Comparison of ENCODE assay signal across 12 mouse cellular contexts in the genomic region with DNA sequence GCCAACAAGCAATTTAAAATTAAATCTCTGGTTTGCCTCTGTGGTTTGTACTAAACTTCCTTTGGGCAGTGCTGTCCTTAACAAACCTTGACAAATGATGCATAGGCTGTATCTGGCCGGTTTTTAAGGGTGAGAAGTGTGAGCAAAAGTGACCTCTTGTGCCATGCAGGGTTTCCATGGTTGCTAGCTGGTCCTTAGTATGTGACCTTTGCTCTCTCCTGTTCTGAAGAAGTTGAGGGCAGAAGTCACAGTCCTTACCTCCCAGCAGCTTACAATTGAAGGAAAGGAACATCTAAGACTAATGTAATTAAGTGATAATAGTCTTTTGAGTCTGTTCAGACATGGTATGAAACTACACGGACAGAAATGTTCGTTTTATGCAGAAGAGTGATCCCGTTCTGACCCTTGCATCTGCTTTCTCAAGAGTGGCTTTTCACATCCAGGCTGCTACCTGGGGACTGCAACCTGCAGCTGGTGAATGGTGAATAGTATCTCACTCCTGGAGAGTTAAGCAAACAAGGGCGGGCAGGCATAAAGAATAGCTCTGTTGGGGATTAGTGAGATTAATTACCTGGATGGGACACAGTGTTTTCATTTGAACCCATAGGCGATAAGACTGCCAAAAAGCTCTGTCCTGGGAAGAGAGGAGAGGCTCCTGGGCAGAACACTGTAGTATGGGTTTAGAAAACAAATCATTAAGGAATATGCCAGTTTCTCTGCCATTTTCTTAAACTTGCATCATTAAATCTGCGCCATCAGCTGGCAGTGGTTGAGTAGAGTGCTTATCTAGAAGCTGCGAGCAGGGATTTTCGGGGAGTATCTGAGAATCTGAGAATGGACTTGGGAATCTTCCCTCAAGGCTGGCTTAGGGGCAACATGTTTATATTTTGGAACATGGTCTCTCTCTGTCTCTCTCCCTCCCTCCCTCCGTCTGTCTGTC. TPM values are rescaled to one million over a fixed set of nuclear protein-coding genes. Genes with fewer than 3 reads are reported as not detected.
DNase-seq lines count a peak whose midpoint lies in the region; ATAC-seq lines count a peak whose summit lies in the region.
"Had no signal": no experiment of that assay in that cellular context is flagged by ENCODE, and none has a peak within 500 bp of the region (broad histone marks: within the 10 kb centered on the region; RNA-seq: fewer than 3 reads in every experiment).

No protein-coding gene starts in this region.

- H3K27me3 ChIP-seq in heart, embryonic 12.5 days (replicated peaks) = no peaks in the 10 kb centered on the region
- no peaks in the 10 kb centered on the region for H3K27me3 ChIP-seq in midbrain, embryonic 13.5 days
- H3K27me3 ChIP-seq in midbrain, embryonic 11.5 days (ENCODE audit: control insufficient read depth, insufficient read depth, low read length) = no peaks in the 10 kb centered on the region
- no peaks in the 10 kb centered on the region for H3K27me3 ChIP-seq in hindbrain, embryonic 16.5 days (replicated peaks; ENCODE audit: control insufficient read depth, insufficient read depth, low read length)
- no peaks in the 10 kb centered on the region for H3K27me3 ChIP-seq in stomach, embryonic 14.5 days (ENCODE audit: control insufficient read depth, insufficient read depth, low read length)
- H3K27me3 ChIP-seq in liver, embryonic 11.5 days (replicated peaks; ENCODE audit: control insufficient read depth, insufficient read depth, low read length) = no peaks in the 10 kb centered on the region
- H3K27me3 ChIP-seq: limb, embryonic 12.5 days had no signal

- H3K4me1 ChIP-seq in heart, embryonic 12.5 days (replicated peaks) = peaks cover 48% of the 10 kb centered on the region
- H3K4me1 ChIP-seq in midbrain, embryonic 13.5 days (replicated peaks) = peaks cover 17% of the 10 kb centered on the region; the same call in 1 of the 2 replicates
- peaks cover 3% of the 10 kb centered on the region; the same call in 1 of the 2 replicates for H3K4me1 ChIP-seq in midbrain, embryonic 11.5 days (ENCODE audit: control insufficient read depth, insufficient read depth, low read length)
- peaks cover 6% of the 10 kb centered on the region for H3K4me1 ChIP-seq in hindbrain, embryonic 16.5 days (ENCODE audit: control insufficient read depth, insufficient read depth, low read depth, low read length)
- peaks cover 13% of the 10 kb centered on the region; the same call in 1 of the 2 replicates for H3K4me1 ChIP-seq in stomach, embryonic 14.5 days (ENCODE audit: control insufficient read depth, insufficient read depth, low read length)
- H3K4me1 ChIP-seq in liver, embryonic 11.5 days (replicated peaks; ENCODE audit: control insufficient read depth, insufficient read depth, low read length) = no peaks in the 10 kb centered on the region; the same call in 1 of the 2 replicates

- peak overlapping the region; percentile 29; the same call in 1 of the 2 replicates for H3K27ac ChIP-seq in heart, embryonic 12.5 days (ENCODE audit: poor library complexity, severe bottlenecking)
- H3K27ac ChIP-seq in midbrain, embryonic 13.5 days = no peak overlapping the region
- H3K27ac ChIP-seq in midbrain, embryonic 11.5 days (ENCODE audit: low read depth, low read length) = no peak overlapping the region
- no peak overlapping the region for H3K27ac ChIP-seq in hindbrain, embryonic 16.5 days (ENCODE audit: low read depth, low read length)
- H3K27ac ChIP-seq in stomach, embryonic 14.5 days (ENCODE audit: low read length) = no peak overlapping the region
- no peak overlapping the region for H3K27ac ChIP-seq in liver, embryonic 11.5 days (ENCODE audit: low read depth, low read length)
- H3K27ac ChIP-seq: limb, embryonic 12.5 days had no signal

- H3K4me3 ChIP-seq in heart, embryonic 12.5 days = no peak overlapping the region
- no peak overlapping the region for H3K4me3 ChIP-seq in midbrain, embryonic 13.5 days (replicated peaks)
- H3K4me3 ChIP-seq in midbrain, embryonic 11.5 days (ENCODE audit: low read depth, low read length) = no peak overlapping the region
- H3K4me3 ChIP-seq in hindbrain, embryonic 16.5 days (ENCODE audit: low read length) = no peak overlapping the region
- no peak overlapping the region for H3K4me3 ChIP-seq in stomach, embryonic 14.5 days (ENCODE audit: low read depth, low read length)
- H3K4me3 ChIP-seq in liver, embryonic 11.5 days (ENCODE audit: low read depth, low read length) = no peak overlapping the region
- H3K4me3 ChIP-seq: limb, embryonic 12.5 days had no signal

- no peak for DNase-seq in heart, postnatal 10 days
- no peak for DNase-seq in midbrain, embryonic 11.5 days (ENCODE audit: low spot score, missing footprints)
- no peak for DNase-seq in liver, embryonic 11.5 days (ENCODE audit: low spot score)
- DNase-seq in left cerebral cortex, postnatal 10 days (ENCODE audit: extremely low spot score in 1 of 2, low spot score in 2 of 2) = no peak
- DNase-seq: heart, postnatal 36 days; lung, postnatal 36 days had no signal

- no peak overlapping the region for H3K4me2 ChIP-seq in heart, embryonic 12.5 days
- no peak overlapping the region for H3K4me2 ChIP-seq in midbrain, embryonic 13.5 days (replicated peaks)
- H3K4me2 ChIP-seq in midbrain, embryonic 11.5 days = no peak overlapping the region
- H3K4me2 ChIP-seq in hindbrain, embryonic 16.5 days (ENCODE audit: low read length) = no peak overlapping the region
- H3K4me2 ChIP-seq in stomach, embryonic 14.5 days (replicated peaks; ENCODE audit: low read depth, low read length) = peak overlapping the region; percentile 18; the same call in 1 of the 2 replicates
- no peak overlapping the region for H3K4me2 ChIP-seq in liver, embryonic 11.5 days
- H3K4me2 ChIP-seq: limb, embryonic 12.5 days had no signal

- H3K9ac ChIP-seq in heart, embryonic 12.5 days = 0 out of 2 replicates have a peak overlapping the region, but pooled peaks have one; percentile 14
- H3K9ac ChIP-seq in midbrain, embryonic 13.5 days (replicated peaks) = no peak overlapping the region
- H3K9ac ChIP-seq in midbrain, embryonic 11.5 days (ENCODE audit: low read length) = no peak overlapping the region
- no peak overlapping the region for H3K9ac ChIP-seq in hindbrain, embryonic 16.5 days (ENCODE audit: low read depth, low read length)
- H3K9ac ChIP-seq in stomach, embryonic 14.5 days (replicated peaks; ENCODE audit: low read depth, low read length) = no peak overlapping the region
- no peak overlapping the region for H3K9ac ChIP-seq in liver, embryonic 11.5 days (ENCODE audit: low read depth, low read length)
- H3K9ac ChIP-seq: limb, embryonic 12.5 days had no signal

- no peaks in the 10 kb centered on the region for H3K36me3 ChIP-seq in heart, embryonic 12.5 days
- H3K36me3 ChIP-seq in midbrain, embryonic 13.5 days = no peaks in the 10 kb centered on the region
- no peaks in the 10 kb centered on the region for H3K36me3 ChIP-seq in midbrain, embryonic 11.5 days (ENCODE audit: control insufficient read depth, insufficient read depth, low read length)
- H3K36me3 ChIP-seq in hindbrain, embryonic 16.5 days (ENCODE audit: control insufficient read depth, insufficient read depth, low read length) = no peaks in the 10 kb centered on the region
- H3K36me3 ChIP-seq in stomach, embryonic 14.5 days (ENCODE audit: control insufficient read depth, insufficient read depth, low read length) = no peaks in the 10 kb centered on the region
- no peaks in the 10 kb centered on the region for H3K36me3 ChIP-seq in liver, embryonic 11.5 days (ENCODE audit: control insufficient read depth, insufficient read depth, low read length)
- H3K36me3 ChIP-seq: limb, embryonic 12.5 days had no signal

- 24% methylated on average over 10 of the region's 10 CpGs for WGBS in heart, embryonic 12.5 days
- 8% methylated on average over 10 of the region's 10 CpGs for WGBS in midbrain, embryonic 13.5 days
- 4% methylated on average over 10 of the region's 10 CpGs for WGBS in midbrain, embryonic 11.5 days
- WGBS in hindbrain, embryonic 16.5 days = 19% methylated on average over 10 of the region's 10 CpGs
- WGBS in stomach, embryonic 14.5 days = 10% methylated on average over 10 of the region's 10 CpGs
- WGBS in liver, embryonic 11.5 days = 37% methylated on average over 10 of the region's 10 CpGs

- no peaks in the 10 kb centered on the region for H3K9me3 ChIP-seq in heart, embryonic 12.5 days (replicated peaks)
- H3K9me3 ChIP-seq in midbrain, embryonic 13.5 days = no peaks in the 10 kb centered on the region
- no peaks in the 10 kb centered on the region for H3K9me3 ChIP-seq in midbrain, embryonic 11.5 days (ENCODE audit: control insufficient read depth, low read length)
- no peaks in the 10 kb centered on the region for H3K9me3 ChIP-seq in hindbrain, embryonic 16.5 days (ENCODE audit: control insufficient read depth, low read length)
- H3K9me3 ChIP-seq in stomach, embryonic 14.5 days (ENCODE audit: control insufficient read depth, low read depth, low read length) = no peaks in the 10 kb centered on the region
- H3K9me3 ChIP-seq in liver, embryonic 11.5 days (ENCODE audit: control insufficient read depth, low read length) = no peaks in the 10 kb centered on the region
- H3K9me3 ChIP-seq: limb, embryonic 12.5 days had no signal

- intact Hi-C loops in heart, postnatal 10 days (cut with DNase I) = no loop called here
- intact Hi-C loops in left cerebral cortex, postnatal 10 days (cut with DNase I) = no loop called here

- ATAC-seq in heart, embryonic 12.5 days (ENCODE audit: insufficient number of reproducible peaks, low FRiP score) = no peak
- 0 out of 2 replicates have a peak, but pooled peaks have one; percentile 25 for ATAC-seq in midbrain, embryonic 13.5 days
- no peak for ATAC-seq in midbrain, embryonic 11.5 days (ENCODE audit: low FRiP score)
- peak; percentile 19; the same call in 1 of the 2 replicates for ATAC-seq in hindbrain, embryonic 16.5 days
- ATAC-seq in stomach, embryonic 14.5 days (ENCODE audit: insufficient number of reproducible peaks, insufficient read depth, low FRiP score, low read depth) = peak; percentile 77
- no peak for ATAC-seq in liver, embryonic 11.5 days (replicated peaks; ENCODE audit: low FRiP score)
- ATAC-seq: activated CD4-positive, CD25-positive, alpha-beta regulatory T cell, adult 4 months had no signal

RNA-seq across cellular contexts. Expression of a gene that starts 47.2 kb away (rescaled TPM):
- polyA plus RNA-seq in heart, embryonic 12.5 days (2016; fragmentation: Nextera tagmentation; extraction: Ambion mirVana) = 125 and 136 TPM in 2 replicates
- 100 to 1,000 TPM; 187 to 196 TPM for total RNA-seq in heart, postnatal 10 days (2021)
- polyA plus RNA-seq in midbrain, embryonic 13.5 days (2015; fragmentation: Nextera tagmentation; extraction: Ambion mirVana) = 22.7 and 24.3 TPM in 2 replicates
- polyA plus RNA-seq in midbrain, embryonic 11.5 days (2014; fragmentation: Nextera tagmentation; extraction: Ambion mirVana) = 13.5 TPM in 2 replicates
- 81.6 and 88.9 TPM in 2 replicates for polyA plus RNA-seq in hindbrain, embryonic 16.5 days (2015; fragmentation: Nextera tagmentation; extraction: Ambion mirVana)
- 49.0 and 51.7 TPM in 2 replicates for polyA plus RNA-seq in stomach, embryonic 14.5 days (2014; fragmentation: Nextera tagmentation; extraction: Ambion mirVana)
- 8.5 and 10.5 TPM in 2 replicates for polyA plus RNA-seq in liver, embryonic 11.5 days (2014; fragmentation: Nextera tagmentation; extraction: Ambion mirVana)
- total RNA-seq in left cerebral cortex, postnatal 10 days (2021) = 100 to 1,000 TPM; 180 to 192 TPM

Comparison
In these comparisons a context has a peak if more than half of its experiments do, and no peak if none do; other contexts are left out.
1. ATAC-seq: peak in midbrain, embryonic 13.5 days (single experiment), hindbrain, embryonic 16.5 days (single experiment) and stomach, embryonic 14.5 days (single experiment); none in heart, embryonic 12.5 days (single experiment), midbrain, embryonic 11.5 days (single experiment) and liver, embryonic 11.5 days (single experiment).